Comparison of ENCODE assay signal across 8 mouse cellular contexts in genomic region chr5:149006362-149007294, GRCm38 (mm10). TPM values are rescaled to one million over a fixed set of nuclear protein-coding genes. Genes with fewer than 3 reads are reported as not detected.
A peak's percentile ranks its signal among the peaks of the same experiment; 100 is the strongest.
DNase-seq lines count a peak whose midpoint lies in the region; ATAC-seq and TF ChIP-seq lines count a peak whose summit lies in the region.

No protein-coding gene starts in this region.

- in situ Hi-C loops in ES-E14 (cut with MboI; ENCODE audit: low sequenced_read_pairs in 2 of 2, unreplicated experiment in 2 of 2) = no loop called here

- H3K4me3 ChIP-seq in ES-E14 (ENCODE audit: insufficient read depth in 1 of 2, low read depth in 1 of 2, low read length in 2 of 2, poor library complexity in 1 of 2, severe bottlenecking in 1 of 2) = no peak overlapping the region
- H3K4me3 ChIP-seq in forebrain, embryonic 15.5 days = peak overlapping the region; percentile 39
- H3K4me3 ChIP-seq in liver, postnatal 0 days (ENCODE audit: low read depth, low read length) = peak overlapping the region; percentile 14
- H3K4me3 ChIP-seq in neural tube, embryonic 13.5 days = peak overlapping the region; percentile 27

- no peaks in the 10 kb centered on the region for H3K27me3 ChIP-seq in forebrain, embryonic 15.5 days
- no peaks in the 10 kb centered on the region for H3K27me3 ChIP-seq in liver, postnatal 0 days (ENCODE audit: insufficient read depth, low read length)
- H3K27me3 ChIP-seq in neural tube, embryonic 13.5 days = no peaks in the 10 kb centered on the region

- TF ChIP-seq CTCF in liver, postnatal 0 days (IDR thresholded peaks at IDR 0.05; ENCODE audit: low read depth) = peak; percentile 96

- 3% methylated on average over 26 of the region's 26 CpGs for WGBS in forebrain, embryonic 15.5 days
- 7% methylated on average over 26 of the region's 26 CpGs for WGBS in liver, postnatal 0 days (ENCODE audit: insufficient replicate concordance)
- 6% methylated on average over 26 of the region's 26 CpGs for WGBS in neural tube, embryonic 13.5 days

- H3K36me3 ChIP-seq in ES-E14 (ENCODE audit: control insufficient read depth, insufficient read depth, low read length, poor library complexity, severe bottlenecking) = no peaks in the 10 kb centered on the region
- no peaks in the 10 kb centered on the region for H3K36me3 ChIP-seq in forebrain, embryonic 15.5 days
- H3K36me3 ChIP-seq in liver, postnatal 0 days (replicated peaks; ENCODE audit: insufficient read depth, low read length) = no peaks in the 10 kb centered on the region
- H3K36me3 ChIP-seq in neural tube, embryonic 13.5 days = no peaks in the 10 kb centered on the region

- peaks cover 1 to 5% of the 10 kb centered on the region in 2 experiments; a peak in 1 of 4 replicates for H3K4me1 ChIP-seq in ES-E14 (ENCODE audit: control insufficient read depth in 2 of 2, insufficient read depth in 2 of 2, low read length in 2 of 2, poor library complexity in 1 of 2)
- H3K4me1 ChIP-seq in forebrain, embryonic 15.5 days = peaks cover 19% of the 10 kb centered on the region
- H3K4me1 ChIP-seq in liver, postnatal 0 days (ENCODE audit: insufficient read depth) = peaks cover 19% of the 10 kb centered on the region
- peaks cover 32% of the 10 kb centered on the region for H3K4me1 ChIP-seq in neural tube, embryonic 13.5 days (replicated peaks)

- H3K9ac ChIP-seq in ES-E14 (ENCODE audit: insufficient read depth, low read depth, low read length, poor library complexity, severe bottlenecking) = no peak overlapping the region; the same call in 1 of the 2 replicates
- peak overlapping the region; percentile 35 for H3K9ac ChIP-seq in forebrain, embryonic 15.5 days (replicated peaks)
- H3K9ac ChIP-seq in liver, postnatal 0 days (replicated peaks) = peak overlapping the region; percentile 59
- peak overlapping the region; percentile 59 for H3K9ac ChIP-seq in neural tube, embryonic 13.5 days

- H3K9me3 ChIP-seq in ES-E14 (ENCODE audit: control insufficient read depth, insufficient read depth, low read depth, low read length) = no peaks in the 10 kb centered on the region
- H3K9me3 ChIP-seq in forebrain, embryonic 15.5 days = no peaks in the 10 kb centered on the region
- no peaks in the 10 kb centered on the region for H3K9me3 ChIP-seq in liver, postnatal 0 days (ENCODE audit: low read length)
- no peaks in the 10 kb centered on the region for H3K9me3 ChIP-seq in neural tube, embryonic 13.5 days

- peak; percentile 91 for DNase-seq in ES-E14 (ENCODE audit: low read depth, low spot score)
- peak; percentile 100 for DNase-seq in cerebellum, adult 11 months
- peak; percentile 97 for DNase-seq in heart, postnatal 25 days (ENCODE audit: low spot score)
- DNase-seq in layer of hippocampus, adult 11-12 months (ENCODE audit: low spot score) = peak; percentile 100
- peak; percentile 99 for DNase-seq in liver, postnatal 0 days
- DNase-seq in telencephalon, adult 2 months (ENCODE audit: low read depth, low spot score) = peak; percentile 96

- ATAC-seq in forebrain, embryonic 15.5 days (replicated peaks) = peak; percentile 86
- peak; percentile 84 for ATAC-seq in liver, postnatal 0 days
- ATAC-seq in neural tube, embryonic 13.5 days (ENCODE audit: low read depth) = peak; percentile 84

- H3K27ac ChIP-seq in ES-E14 (ENCODE audit: insufficient read depth, low read depth, low read length, poor library complexity, severe bottlenecking) = no peak overlapping the region
- H3K27ac ChIP-seq in forebrain, embryonic 15.5 days (replicated peaks) = peak overlapping the region; percentile 72
- peak overlapping the region; percentile 69 for H3K27ac ChIP-seq in liver, postnatal 0 days (ENCODE audit: low read depth)
- peak overlapping the region; percentile 67 for H3K27ac ChIP-seq in neural tube, embryonic 13.5 days (replicated peaks)

- H3K4me2 ChIP-seq in forebrain, embryonic 15.5 days (replicated peaks) = peak overlapping the region; percentile 57
- H3K4me2 ChIP-seq in liver, postnatal 0 days (ENCODE audit: low read depth, low read length) = peak overlapping the region; percentile 61
- H3K4me2 ChIP-seq in neural tube, embryonic 13.5 days = peak overlapping the region; percentile 56

- intact Hi-C loops in heart, postnatal 25 days (cut with DNase I) = loop anchor here (1.0 to 2.0 kb wide), 2 partner anchors 24 to 43 kb away; no protein-coding TSS in a partner anchor

- no peak for TF ChIP-seq EP300 in liver, postnatal 0 days (IDR thresholded peaks at IDR 0.05; ENCODE audit: low read depth)

TF ChIP-seq in ES-E14, 5 proteins besides CTCF, POLR2A, EP300 and RAD21:
- TF ChIP-seq ZC3H11A (IDR thresholded peaks at IDR 0.05; ENCODE audit: borderline replicate concordance, low read depth, low read length) = 0 out of 2 replicates have a peak, but pooled peaks have one; percentile 53
- TF ChIP-seq MAFK (IDR thresholded peaks at IDR 0.05; ENCODE audit: insufficient read depth, low read depth, low read length) = 0 out of 2 replicates have a peak, but pooled peaks have one; percentile 46
- no peak for TF ChIP-seq ZNF384 (IDR thresholded peaks at IDR 0.05; ENCODE audit: low read depth, low read length)
- no peak for TF ChIP-seq CHD2 (IDR thresholded peaks at IDR 0.05; ENCODE audit: low read depth, low read length)
TF ChIP-seq in ES-E14: peak in this region for 2.

RNA-seq across cellular contexts. Expression of gene Gm42791, which starts 11.7 kb away (rescaled TPM):
- total RNA-seq in ES-E14 (2012; rRNA removed) = 0.48 TPM in 1 of 2 replicates, not detected in the other
- 5.6 and 7.4 TPM in 2 replicates for polyA plus RNA-seq in forebrain, embryonic 15.5 days (2015; fragmentation: Nextera tagmentation; extraction: Ambion mirVana)
- 1 to 10 TPM; 5.8 to 6.2 TPM for total RNA-seq in heart, postnatal 25 days (2021)
- 0.42 TPM in 1 of 2 replicates, not detected in the other for polyA plus RNA-seq in liver, postnatal 0 days (2015; fragmentation: Nextera tagmentation; extraction: Ambion mirVana)
- 0.74 and 4.3 TPM in 2 replicates for polyA plus RNA-seq in neural tube, embryonic 13.5 days (2015; fragmentation: Nextera tagmentation; extraction: Ambion mirVana)

Comparison
In these comparisons a context has a peak if more than half of its experiments do, and no peak if none do; other contexts are left out.
1. H3K4me3 ChIP-seq: peak in forebrain, embryonic 15.5 days (single experiment), liver, postnatal 0 days (single experiment) and neural tube, embryonic 13.5 days (single experiment); none in ES-E14 (0 of 2).
2. Peak in every context shown above with its lines, with median percentiles within 50 percentile points of each other: DNase-seq, ATAC-seq and H3K4me2 ChIP-seq.